Mouse (Mus musculus): ENCODE results near the gene Kat7. TPM values are rescaled to one million over a fixed set of nuclear protein-coding genes. Genes with fewer than 3 reads are reported as not detected.

Kat7 gene
- polyA plus RNA-seq, 1 experiment from 2014 or later = 44.2 TPM

- peaks cover 9% of the 10 kb centered on the region for H3K4me1 ChIP-seq
- H3K27me3 ChIP-seq (replicated peaks) = peaks cover 17% of the 10 kb centered on the region; the same call in 1 of the 2 replicates
- H3K9me3 ChIP-seq = no peaks in the 10 kb centered on the region
- H3K4me3 ChIP-seq = peak overlapping the region; percentile 68; the same call in 1 of the 2 replicates
- peak overlapping the region; percentile 81; the same call in 1 of the 2 replicates for H3K9ac ChIP-seq
- H3K27ac ChIP-seq (replicated peaks) = no peak overlapping the region
- peak overlapping the region; percentile 96 for H3K4me2 ChIP-seq
- 45% methylated on average over 4 of the region's 4 CpGs for WGBS
- H3K36me3 ChIP-seq = no peaks in the 10 kb centered on the region
- ATAC-seq (ENCODE audit: extremely low read depth, insufficient number of reproducible peaks, low FRiP score, low TSS enrichment) = no peak
These were observed 52.1 kb downstream of the Kat7 start for GRCm38 (mm10) chr11:95257930-95258329.

DNA sequence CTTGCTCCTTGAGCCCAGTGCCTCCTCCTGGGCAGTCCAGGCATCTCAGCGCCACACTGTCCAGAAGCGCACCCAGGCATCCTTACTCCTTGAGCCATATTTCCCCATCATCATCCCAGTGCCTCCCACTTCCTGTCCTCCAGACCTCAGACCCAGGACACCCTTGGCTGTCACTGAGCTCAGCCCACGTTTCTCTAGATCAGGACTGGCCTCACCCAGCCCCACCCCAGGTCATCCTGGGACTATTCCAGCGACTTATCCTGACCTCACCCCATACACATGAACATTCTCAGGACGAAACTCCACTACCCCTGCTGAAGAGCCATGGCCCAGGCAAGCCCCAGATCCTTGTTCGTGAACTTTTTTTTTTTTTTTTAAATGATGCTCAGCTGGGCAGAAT is 54.3 kb downstream of the Kat7 start:
- WGBS = 68% methylated on average over 6 of the region's 6 CpGs
- Histone ChIP-seq H3K27ac (replicated peaks) (no peak overlapping the region), H3K4me3 (no peak overlapping the region), H3K9ac (no peak overlapping the region), H3K9me3 (no peaks in the 10 kb centered on the region), H3K4me2 (no peak overlapping the region), H3K36me3 (no peaks in the 10 kb centered on the region), H3K4me1 (peaks cover 9% of the 10 kb centered on the region), H3K27me3 (replicated peaks) (peaks cover 17% of the 10 kb centered on the region; the same call in 1 of the 2 replicates)
- ATAC-seq (ENCODE audit: extremely low read depth, insufficient number of reproducible peaks, low FRiP score, low TSS enrichment) = no peak

- 82% methylated on average over 8 of the region's 8 CpGs for WGBS
- H3K4me1 ChIP-seq = peaks cover 19% of the 10 kb centered on the region
- H3K27me3 ChIP-seq (replicated peaks) = peaks cover 17% of the 10 kb centered on the region; the same call in 1 of the 2 replicates
- ATAC-seq (ENCODE audit: extremely low read depth, insufficient number of reproducible peaks, low FRiP score, low TSS enrichment) = no peak
- H3K4me2 ChIP-seq = no peak overlapping the region
- H3K9me3 ChIP-seq = no peaks in the 10 kb centered on the region
- H3K36me3 ChIP-seq = no peaks in the 10 kb centered on the region
- H3K9ac ChIP-seq = no peak overlapping the region
- H3K27ac ChIP-seq (replicated peaks) = no peak overlapping the region
- no peak overlapping the region for H3K4me3 ChIP-seq
These were observed 55.9 kb downstream of the Kat7 start for GRCm38 (mm10) chr11:95254165-95254564.

- no peak for ATAC-seq (ENCODE audit: extremely low read depth, insufficient number of reproducible peaks, low FRiP score, low TSS enrichment)
- H3K9me3 ChIP-seq = no peaks in the 10 kb centered on the region
- no peak overlapping the region for H3K4me2 ChIP-seq
- 76% methylated on average over 6 of the region's 6 CpGs for WGBS
- H3K9ac ChIP-seq = no peak overlapping the region
- H3K27ac ChIP-seq (replicated peaks) = no peak overlapping the region
- peaks cover 13% of the 10 kb centered on the region; the same call in 1 of the 2 replicates for H3K27me3 ChIP-seq (replicated peaks)
- no peak overlapping the region for H3K4me3 ChIP-seq
- H3K4me1 ChIP-seq = peaks cover 10% of the 10 kb centered on the region
- no peaks in the 10 kb centered on the region for H3K36me3 ChIP-seq
These were observed 57.9 kb downstream of the Kat7 start for GRCm38 (mm10) chr11:95252104-95252503.

DNA sequence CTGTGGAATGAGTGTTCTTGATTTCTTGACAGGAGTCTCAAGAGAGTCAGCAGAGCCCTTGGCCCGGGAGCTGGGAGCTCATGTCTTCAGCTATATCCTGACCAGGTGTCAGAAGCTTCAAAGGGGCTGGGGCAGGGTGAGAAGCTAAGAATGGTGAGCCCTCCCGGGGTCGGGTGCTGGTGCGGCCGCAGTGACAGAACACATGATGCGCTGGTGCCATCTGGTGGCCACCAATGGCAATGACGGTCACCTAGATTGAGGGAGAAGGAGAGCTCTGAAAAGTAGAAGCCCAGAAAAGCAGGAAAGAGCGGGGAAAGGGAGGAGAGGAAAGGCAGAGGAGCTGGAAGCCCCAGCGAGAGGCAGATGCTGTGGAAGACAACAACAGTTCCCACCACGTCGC is 58.8 kb downstream of the Kat7 start:
- Histone ChIP-seq H3K9me3 (no peaks in the 10 kb centered on the region), H3K9ac (no peak overlapping the region), H3K4me3 (no peak overlapping the region), H3K36me3 (no peaks in the 10 kb centered on the region), H3K4me1 (peaks cover 10% of the 10 kb centered on the region), H3K27ac (replicated peaks) (no peak overlapping the region), H3K4me2 (no peak overlapping the region), H3K27me3 (replicated peaks) (peaks cover 8% of the 10 kb centered on the region; the same call in 1 of the 2 replicates)
- WGBS = 4% methylated on average over 11 of the region's 11 CpGs
- no peak for ATAC-seq (ENCODE audit: extremely low read depth, insufficient number of reproducible peaks, low FRiP score, low TSS enrichment)

DNA sequence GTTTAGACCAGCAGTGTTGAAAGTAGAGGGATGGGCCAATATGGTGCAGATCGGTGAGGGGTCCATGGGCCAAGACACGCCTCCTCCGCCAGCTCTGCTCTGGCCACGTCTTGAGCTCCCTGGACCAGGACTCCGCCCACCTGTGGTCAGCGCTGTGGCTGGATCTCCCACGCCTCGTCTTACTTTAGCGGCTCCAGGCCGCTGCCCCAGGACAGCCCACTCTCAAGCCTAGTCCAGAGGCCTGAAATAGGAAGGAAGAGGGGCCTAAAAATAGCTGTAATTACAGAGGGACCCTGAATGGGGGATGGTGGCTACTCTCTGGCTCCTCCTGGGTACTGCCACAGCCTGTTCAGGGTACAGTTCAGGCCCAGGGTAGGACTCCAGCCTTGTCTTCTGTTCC is 59.9 kb downstream of the Kat7 start:
- H3K4me1 ChIP-seq = peaks cover 10% of the 10 kb centered on the region
- H3K4me2 ChIP-seq = peak overlapping the region; percentile 37
- WGBS = 18% methylated on average over 10 of the region's 10 CpGs
- H3K9me3 ChIP-seq = no peaks in the 10 kb centered on the region
- H3K27me3 ChIP-seq (replicated peaks) = peaks cover 2% of the 10 kb centered on the region; the same call in 1 of the 2 replicates
- no peaks in the 10 kb centered on the region for H3K36me3 ChIP-seq
- H3K27ac ChIP-seq (replicated peaks) = peak overlapping the region; percentile 41; the same call in 1 of the 2 replicates
- peak overlapping the region; percentile 61 for H3K9ac ChIP-seq
- no peak; the same call in 1 of the 2 replicates for ATAC-seq (ENCODE audit: extremely low read depth, insufficient number of reproducible peaks, low FRiP score, low TSS enrichment)
- H3K4me3 ChIP-seq = no peak overlapping the region

GRCm38 (mm10) chr11:95247065-95247464 is 63.0 kb downstream of the Kat7 start:
- no peaks in the 10 kb centered on the region for H3K36me3 ChIP-seq
- peaks cover 9% of the 10 kb centered on the region; the same call in 1 of the 2 replicates for H3K27me3 ChIP-seq (replicated peaks)
- peaks cover 10% of the 10 kb centered on the region for H3K4me1 ChIP-seq
- ATAC-seq (ENCODE audit: extremely low read depth, insufficient number of reproducible peaks, low FRiP score, low TSS enrichment) = no peak
- no peak overlapping the region for H3K9ac ChIP-seq
- H3K4me3 ChIP-seq = no peak overlapping the region
- 59% methylated on average over 14 of the region's 14 CpGs for WGBS
- H3K9me3 ChIP-seq = no peaks in the 10 kb centered on the region
- H3K4me2 ChIP-seq = no peak overlapping the region
- no peak overlapping the region for H3K27ac ChIP-seq (replicated peaks)

DNA sequence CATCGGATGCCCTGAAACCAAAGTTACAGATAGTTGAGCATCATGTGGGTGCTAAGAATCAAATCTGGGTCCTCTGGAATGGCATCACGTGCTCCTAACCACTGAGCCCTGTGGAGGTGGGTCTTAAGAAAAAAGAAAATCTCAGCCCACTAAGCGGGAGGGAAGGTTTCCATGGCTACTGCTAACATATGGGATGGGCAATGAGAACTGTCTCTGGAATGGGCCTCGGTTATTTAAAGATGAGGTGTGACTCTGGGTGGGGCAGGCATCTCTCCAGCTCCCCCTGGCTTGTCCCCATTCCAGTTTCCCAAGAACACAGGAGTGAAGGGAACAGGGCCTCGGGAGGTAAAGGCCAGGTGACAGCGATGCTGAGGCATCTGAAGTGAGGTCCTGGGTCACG is 64.6 kb downstream of the Kat7 start:
- H3K9ac ChIP-seq = no peak overlapping the region
- no peaks in the 10 kb centered on the region for H3K9me3 ChIP-seq
- no peak for ATAC-seq (ENCODE audit: extremely low read depth, insufficient number of reproducible peaks, low FRiP score, low TSS enrichment)
- no peak overlapping the region for H3K4me3 ChIP-seq
- no peak overlapping the region for H3K27ac ChIP-seq (replicated peaks)
- H3K36me3 ChIP-seq = no peaks in the 10 kb centered on the region
- peaks cover 7% of the 10 kb centered on the region for H3K4me1 ChIP-seq
- peaks cover 11% of the 10 kb centered on the region; the same call in 1 of the 2 replicates for H3K27me3 ChIP-seq (replicated peaks)
- H3K4me2 ChIP-seq = no peak overlapping the region
- WGBS = 68% methylated on average over 7 of the region's 7 CpGs

DNA sequence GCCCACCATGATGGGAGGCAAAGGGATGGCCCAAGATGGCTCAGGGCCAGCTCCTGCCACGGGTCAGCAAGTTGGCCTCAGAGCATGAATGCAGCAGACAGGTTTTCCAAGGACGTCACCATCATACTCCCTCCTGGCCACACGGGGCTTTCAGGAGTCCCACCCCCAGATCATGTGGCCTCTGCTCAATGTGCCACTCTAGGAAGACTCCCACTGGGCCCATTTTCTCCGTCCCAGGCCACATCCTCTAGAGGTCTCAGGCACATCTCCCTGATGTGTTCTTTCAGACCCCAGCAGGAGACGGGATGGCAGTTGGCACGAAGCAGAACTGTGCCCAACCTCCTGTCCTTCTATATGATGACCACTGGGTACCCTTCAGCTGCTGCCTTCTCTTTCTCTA is 67.4 kb downstream of the Kat7 start:
- Histone ChIP-seq H3K9me3 (no peaks in the 10 kb centered on the region), H3K9ac (no peak overlapping the region), H3K36me3 (no peaks in the 10 kb centered on the region), H3K27me3 (replicated peaks) (peaks cover 11% of the 10 kb centered on the region; the same call in 1 of the 2 replicates), H3K4me2 (no peak overlapping the region), H3K27ac (replicated peaks) (no peak overlapping the region), H3K4me3 (no peak overlapping the region), H3K4me1 (no peaks in the 10 kb centered on the region)
- 66% methylated on average over 6 of the region's 6 CpGs for WGBS
- no peak for ATAC-seq (ENCODE audit: extremely low read depth, insufficient number of reproducible peaks, low FRiP score, low TSS enrichment)

DNA sequence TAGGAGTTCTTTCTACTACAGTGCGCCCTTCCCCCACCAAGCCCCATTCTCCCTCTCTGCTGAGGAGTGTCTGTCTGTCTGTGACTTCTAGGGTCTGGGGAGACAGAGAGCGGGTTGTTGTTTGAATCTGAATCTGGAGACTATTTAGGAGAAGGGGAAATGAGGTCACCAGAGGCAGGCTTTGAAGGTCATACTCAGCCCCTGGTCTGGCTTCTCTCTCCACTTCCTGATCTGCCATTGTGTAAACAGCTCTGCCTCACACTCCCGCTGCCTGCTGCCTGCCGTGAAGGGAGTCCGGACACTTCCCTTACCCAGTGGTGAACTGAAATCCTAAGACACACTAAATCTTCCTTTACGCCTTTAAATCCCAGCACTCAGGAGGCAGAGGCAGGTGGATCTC is 71.6 kb downstream of the Kat7 start:
- Histone ChIP-seq H3K9me3 (no peaks in the 10 kb centered on the region), H3K27me3 (replicated peaks) (peaks cover 32% of the 10 kb centered on the region), H3K4me1 (no peaks in the 10 kb centered on the region), H3K27ac (replicated peaks) (no peak overlapping the region), H3K36me3 (no peaks in the 10 kb centered on the region), H3K4me2 (no peak overlapping the region), H3K9ac (no peak overlapping the region), H3K4me3 (no peak overlapping the region)
- 46% methylated on average over 6 of the region's 6 CpGs for WGBS
- ATAC-seq (ENCODE audit: extremely low read depth, insufficient number of reproducible peaks, low FRiP score, low TSS enrichment) = no peak

GRCm38 (mm10) chr11:95232329-95232696 is 77.7 kb downstream of the Kat7 start:
- no peak for ATAC-seq (ENCODE audit: extremely low read depth, insufficient number of reproducible peaks, low FRiP score, low TSS enrichment)

DNA sequence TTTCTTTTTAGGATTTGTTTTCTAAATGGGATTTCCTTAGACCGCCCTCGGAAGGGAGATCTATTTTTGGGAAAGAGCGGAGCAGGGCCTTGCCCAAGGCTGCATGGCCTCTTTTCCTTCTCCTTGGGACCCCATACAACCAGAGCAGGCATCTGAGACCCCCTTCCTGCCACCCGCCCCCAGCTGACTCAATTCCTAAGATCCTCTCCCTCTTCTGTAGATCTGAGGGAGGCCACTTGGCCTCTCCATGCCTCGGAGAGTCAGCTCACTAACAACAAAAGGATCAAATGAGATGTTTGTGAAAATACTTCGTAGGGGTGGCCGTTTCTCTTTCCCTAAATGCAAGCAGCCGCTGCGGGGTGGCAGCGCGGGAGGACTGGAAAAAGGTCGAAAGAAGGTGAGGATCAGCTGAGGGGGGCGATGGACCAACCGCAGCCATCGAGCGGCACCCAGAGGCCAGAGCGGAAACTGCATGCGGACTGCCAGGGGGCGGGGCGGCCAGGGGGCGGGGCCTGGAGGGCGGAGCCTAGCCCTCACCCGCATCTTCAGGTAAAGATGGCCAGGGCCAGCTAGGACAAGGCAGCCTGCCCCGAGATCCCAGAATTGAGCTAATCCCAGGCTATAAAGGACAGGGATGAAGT is 78.2 kb downstream of the Kat7 start:
- ATAC-seq (ENCODE audit: extremely low read depth, insufficient number of reproducible peaks, low FRiP score, low TSS enrichment) = no peak
- H3K27me3 ChIP-seq (replicated peaks) = peaks cover 52% of the 10 kb centered on the region
- no peaks in the 10 kb centered on the region for H3K36me3 ChIP-seq
- 8% methylated on average over 24 of the region's 24 CpGs for WGBS
- peaks cover 6% of the 10 kb centered on the region for H3K4me1 ChIP-seq
- H3K9ac ChIP-seq = peak overlapping the region; percentile 73
- H3K4me2 ChIP-seq = peak overlapping the region; percentile 65
- no peaks in the 10 kb centered on the region for H3K9me3 ChIP-seq
- H3K4me3 ChIP-seq = peak overlapping the region; percentile 33
- H3K27ac ChIP-seq (replicated peaks) = no peak overlapping the region

More at GRCm38 (mm10) chr11:95232329-95232696, 77.7 kb downstream of the Kat7 start:
- peak overlapping the region; percentile 65; the same call in 1 of the 2 replicates for H3K4me2 ChIP-seq
- no peak overlapping the region for H3K9ac ChIP-seq
- no peak overlapping the region for H3K27ac ChIP-seq (replicated peaks)
- H3K36me3 ChIP-seq = no peaks in the 10 kb centered on the region
- peaks cover 52% of the 10 kb centered on the region for H3K27me3 ChIP-seq (replicated peaks)
- peak overlapping the region; percentile 33 for H3K4me3 ChIP-seq
- H3K9me3 ChIP-seq = no peaks in the 10 kb centered on the region
- 12% methylated on average over 6 of the region's 6 CpGs for WGBS
- peaks cover 6% of the 10 kb centered on the region for H3K4me1 ChIP-seq

All from heart, embryonic 13.5 days (tissue).